Mouse (Mus musculus): ENCODE results near the gene Iqck.
A peak's percentile ranks its signal among the peaks of the same experiment; 100 is the strongest.

Iqck gene

GRCm38 (mm10) chr7:118991341-118991884 is 135.9 kb downstream of the Iqck start:
- no peak for DNase-seq

- DNase-seq = no peak
Measured at GRCm38 (mm10) chr7:118992080-118992560, 136.6 kb downstream of the Iqck start.

- DNase-seq = no peak
Measured at GRCm38 (mm10) chr7:118992623-118993405, 137.3 kb downstream of the Iqck start.

GRCm38 (mm10) chr7:118993597-118994230 is 138.2 kb downstream of the Iqck start:
- DNase-seq = peak in 1 of 2 experiments; percentile 10

GRCm38 (mm10) chr7:118994231-118994842 is 138.8 kb downstream of the Iqck start:
- peak; percentile 13 to 30 for DNase-seq

GRCm38 (mm10) chr7:118995007-118995406 is 139.5 kb downstream of the Iqck start, which contains the start of gene Gprc5b:
Gene Gprc5b (minus strand): TSS chr7:118995211.
- DNase-seq = peak; percentile 90

GRCm38 (mm10) chr7:118995671-118996070 is 140.1 kb downstream of the Iqck start:
- DNase-seq = no peak

- DNase-seq = peak; percentile 77 to 81
Measured at GRCm38 (mm10) chr7:118996137-118996837, 140.7 kb downstream of the Iqck start.

- no peak for DNase-seq
Measured at GRCm38 (mm10) chr7:118999857-119000256, 144.3 kb downstream of the Iqck start.

GRCm38 (mm10) chr7:119001965-119002364 is 146.4 kb downstream of the Iqck start:
- no peak for DNase-seq

GRCm38 (mm10) chr7:119002501-119002900 is 146.9 kb downstream of the Iqck start:
- DNase-seq = no peak

- peak; percentile 75 to 78 for DNase-seq
Measured at GRCm38 (mm10) chr7:119010854-119011529, 155.4 kb downstream of the Iqck start.

GRCm38 (mm10) chr7:119015736-119016135 is 160.2 kb downstream of the Iqck start:
- no peak for DNase-seq

GRCm38 (mm10) chr7:119019537-119019936 is 164.0 kb downstream of the Iqck start:
- peak in 1 of 2 experiments; percentile 2 for DNase-seq
